Mouse (Mus musculus) c-Kit-positive CD71-negative TER-119-negative erythroid progenitor cells, embryonic 14.5 days (primary cell): ENCODE measurements at regions not wholly inside any gene's neighbourhood (a gene's known extent, or its start where the extent isn't known, plus 50 kb on each side); places are given as distances from the start of the nearest gene placed in this dataset.

Experiments used
- DNase-seq: peaks from one replicate; pipeline ENCODE4 v3.0.0-alpha.2; 2013; ENCODE audit warnings: low read depth

- no peak for DNase-seq
Measured at GRCm38 (mm10) chr13:114679703-114680378, 138.2 kb upstream of the Mocs2 start.

DNA sequence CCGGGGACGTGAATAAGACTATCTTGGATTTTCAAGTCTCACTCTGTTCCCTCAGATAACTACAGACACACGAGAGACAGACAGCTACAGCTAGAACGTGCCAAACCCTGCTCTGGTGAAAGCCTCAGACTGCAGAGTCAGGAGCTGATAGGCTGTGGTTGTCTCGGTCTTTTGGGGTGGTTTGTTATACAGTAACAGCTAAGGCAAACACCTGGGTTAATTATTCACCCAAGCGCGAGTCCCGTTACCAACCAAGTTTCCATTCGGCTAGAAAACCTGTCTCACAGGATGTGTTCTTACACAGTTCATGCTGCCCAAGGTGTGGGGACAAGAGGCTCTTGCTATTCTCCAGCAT is 137.7 kb upstream of the Mocs2 start:
- DNase-seq: peak; percentile 5

GRCm38 (mm10) chr13:114681196-114681595 is 136.8 kb upstream of the Mocs2 start:
- DNase-seq: no peak

DNA sequence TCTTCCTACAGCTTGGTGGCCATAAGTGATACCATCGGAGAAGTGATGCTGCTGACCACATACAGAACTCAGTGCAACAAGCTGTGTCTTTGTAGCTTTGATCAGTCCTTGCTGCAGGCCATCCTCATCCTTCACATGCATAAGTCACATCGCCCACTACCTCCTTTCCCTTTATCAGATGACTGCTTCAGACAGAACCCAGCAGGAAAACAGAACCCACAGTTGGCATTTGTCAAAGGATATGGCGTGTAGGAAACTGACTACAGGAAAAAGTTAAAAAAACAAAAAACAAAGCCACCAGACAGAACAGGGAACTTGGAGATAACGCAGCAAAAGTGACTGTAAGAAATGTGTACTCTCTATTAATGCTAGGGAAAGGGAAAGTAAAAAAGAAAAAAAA is 136.1 kb upstream of the Mocs2 start:
- DNase-seq: no peak

- DNase-seq: no peak
Measured at GRCm38 (mm10) chr13:114682891-114683290, 135.1 kb upstream of the Mocs2 start.

- no peak for DNase-seq
Measured at GRCm38 (mm10) chr13:114684298-114684697, 133.7 kb upstream of the Mocs2 start.

DNA sequence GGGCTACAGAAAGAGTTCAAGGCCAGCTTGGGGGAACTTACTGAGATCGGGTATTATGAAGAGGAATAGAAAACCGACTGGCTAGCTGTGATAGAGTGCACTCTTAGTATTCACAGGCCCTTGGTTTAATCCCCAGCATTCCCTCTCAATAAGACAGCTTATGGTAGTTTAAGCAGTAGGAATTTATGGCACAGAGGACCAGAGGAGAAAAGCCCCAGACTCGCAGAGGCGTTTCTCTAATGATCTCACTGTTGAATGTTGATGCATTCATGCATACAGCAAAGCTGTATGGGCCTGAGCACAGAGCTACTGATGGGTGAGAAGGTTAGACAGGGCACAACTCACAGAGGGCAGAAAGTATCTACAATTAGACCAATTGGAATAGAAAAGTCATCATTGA is 132.7 kb upstream of the Mocs2 start:
- no peak for DNase-seq

DNA sequence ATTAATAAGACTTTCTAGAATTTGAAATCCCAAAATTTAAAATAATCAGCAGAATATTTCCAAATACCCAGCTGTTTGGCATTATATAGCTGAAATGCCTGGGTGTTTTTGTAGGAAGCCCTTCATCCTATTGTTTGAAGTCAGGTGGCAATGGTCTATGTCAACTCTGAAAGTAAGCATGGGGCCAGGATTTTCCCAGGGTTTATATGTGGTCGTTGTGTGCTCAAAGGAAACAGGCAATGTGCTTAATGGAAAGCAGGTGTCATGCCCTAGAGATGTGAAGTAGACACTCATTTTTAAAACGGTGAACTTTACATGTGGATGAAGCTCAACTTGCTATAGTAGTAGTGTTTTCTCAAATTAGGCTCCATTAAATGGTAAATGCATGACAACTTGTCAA is 105.4 kb upstream of the Mocs2 start:
- no peak for DNase-seq

GRCm38 (mm10) chr13:114719771-114720170 is 98.3 kb upstream of the Mocs2 start:
- no peak for DNase-seq

DNA sequence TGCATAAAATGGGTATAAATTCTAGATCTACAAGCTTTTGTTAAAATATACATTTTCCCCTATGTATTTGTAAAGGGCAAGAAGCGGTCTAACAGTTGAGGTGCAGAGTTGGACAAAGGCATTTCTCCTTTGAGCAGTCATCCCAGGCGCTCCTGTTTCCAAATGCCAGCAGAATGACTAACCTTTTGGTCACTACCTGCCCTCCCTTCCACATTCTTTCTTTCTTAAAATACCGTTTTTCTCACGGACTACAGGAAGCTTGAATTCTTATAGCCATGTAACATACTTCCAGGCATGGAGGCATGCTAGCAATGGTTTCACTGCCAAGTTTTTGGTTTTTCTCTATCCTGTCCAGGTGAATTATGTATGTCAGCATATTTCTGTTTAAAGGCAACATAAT is 91.2 kb upstream of the Mocs2 start:
- DNase-seq: no peak

DNA sequence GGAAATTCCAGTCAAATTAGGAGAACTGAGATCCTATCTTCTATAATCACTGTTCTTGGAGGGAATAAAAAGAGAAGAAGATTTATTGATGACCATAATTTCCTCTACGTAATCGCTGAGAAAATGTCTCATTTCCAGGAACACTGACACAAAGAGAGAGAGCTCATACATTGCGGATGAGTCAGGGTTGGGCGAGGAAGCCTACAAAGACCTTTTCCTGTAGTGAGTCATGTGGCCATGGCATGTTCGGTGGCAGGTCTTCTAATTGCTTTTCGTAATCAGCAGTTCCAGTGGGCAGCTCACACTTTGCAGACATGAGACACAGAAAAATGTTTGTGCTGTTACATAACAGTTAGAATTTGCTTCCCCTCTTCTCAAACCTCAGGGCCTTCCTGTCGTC is 83.0 kb upstream of the Mocs2 start:
- DNase-seq: no peak

GRCm38 (mm10) chr13:114736066-114736465 is 82.0 kb upstream of the Mocs2 start:
- DNase-seq: no peak

GRCm38 (mm10) chr13:114742534-114742933 is 75.5 kb upstream of the Mocs2 start:
- DNase-seq: no peak

GRCm38 (mm10) chr13:114745814-114746213 is 72.2 kb upstream of the Mocs2 start:
- no peak for DNase-seq

DNA sequence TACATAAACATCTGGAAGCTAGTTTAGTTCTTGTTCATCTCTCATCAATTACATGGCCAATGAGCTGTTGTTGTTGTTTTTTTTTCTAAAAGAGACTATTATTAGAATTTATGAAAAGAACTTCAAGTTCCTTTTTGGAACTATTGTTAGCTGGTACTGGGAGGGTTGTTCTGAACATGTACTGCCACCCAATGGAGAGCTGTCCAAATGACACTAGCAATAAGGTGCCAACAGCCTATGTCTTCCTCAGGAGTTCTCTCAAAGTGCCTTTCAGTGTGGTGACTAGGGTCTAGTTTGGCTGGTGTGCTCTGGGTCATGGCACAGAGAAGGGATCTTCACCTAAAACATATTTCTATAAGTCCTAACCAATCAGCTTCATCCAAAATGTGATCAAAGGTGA is 60.6 kb upstream of the Mocs2 start:
- no peak for DNase-seq

- DNase-seq: no peak
Measured at GRCm38 (mm10) chr13:114759886-114760285, 58.1 kb upstream of the Mocs2 start.

GRCm38 (mm10) chr13:114760901-114761300 is 57.1 kb upstream of the Mocs2 start:
- no peak for DNase-seq
